Mouse (Mus musculus) cerebellum, adult 9-10 months (tissue): ENCODE measurements around the gene D630036H23Rik.
A peak's percentile ranks its signal among the peaks of the same experiment; 100 is the strongest.
"Not testable (repeated sequence)": the region's sequence is repeated elsewhere in the genome, so short reads cannot be mapped to it uniquely, and the experiment has no call there.

Experiments used
- DNase-seq: peaks from one replicate; pipeline ENCODE4 v3.0.0; 2022

The D630036H23Rik gene

DNA sequence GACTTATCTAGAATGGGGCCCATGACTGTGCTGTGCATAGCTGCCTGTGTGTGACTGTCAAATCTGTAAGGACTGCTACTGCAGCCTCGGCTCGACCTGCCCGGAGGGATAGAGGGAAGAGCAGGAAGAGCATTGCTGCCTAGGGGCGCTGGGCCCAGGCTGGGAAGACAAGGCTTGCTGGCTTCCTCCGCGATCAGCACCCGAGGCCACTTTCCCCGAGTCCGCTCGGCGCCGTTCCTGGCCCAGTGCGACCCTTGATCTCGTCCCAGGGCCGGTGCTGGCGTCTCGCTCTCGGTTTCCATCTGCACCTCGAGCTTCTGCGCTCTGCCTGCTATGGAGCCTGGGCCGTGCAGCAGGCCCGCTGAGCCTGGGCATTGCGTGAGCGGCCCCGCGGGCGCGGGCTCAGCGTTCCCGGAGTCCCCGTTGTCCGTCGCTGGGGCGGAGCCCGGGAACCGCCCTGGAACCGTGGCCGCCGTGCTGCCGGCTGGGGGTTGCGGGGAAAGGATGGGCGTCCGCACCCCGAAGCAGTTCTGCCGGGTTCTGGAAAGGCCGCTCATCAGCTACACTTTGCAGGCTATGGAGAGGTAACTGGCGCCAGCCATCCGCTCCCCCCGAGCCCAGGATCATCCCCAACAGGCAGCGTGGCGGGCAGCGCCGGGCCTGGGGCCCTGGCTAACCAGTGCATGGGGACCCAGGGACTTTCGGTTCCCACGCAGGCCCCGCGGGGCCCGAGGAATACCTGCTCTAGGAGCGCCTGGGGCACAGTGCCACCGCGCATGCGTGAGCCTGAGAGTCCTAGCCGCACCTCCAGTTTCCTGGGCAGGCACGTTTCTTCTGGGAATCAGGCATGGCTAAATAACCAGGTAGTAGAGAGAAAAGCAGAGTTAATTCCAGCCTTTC, at the start of gene D630036H23Rik, which contains the start of gene Ispd:
Gene D630036H23Rik, minus strand, starts transcription at position 741 of the 900 bp plus-strand sequence.
Gene Ispd, plus strand, starts transcription at position 10 of the 900 bp plus-strand sequence.
- DNase-seq: peak; percentile 92

DNA sequence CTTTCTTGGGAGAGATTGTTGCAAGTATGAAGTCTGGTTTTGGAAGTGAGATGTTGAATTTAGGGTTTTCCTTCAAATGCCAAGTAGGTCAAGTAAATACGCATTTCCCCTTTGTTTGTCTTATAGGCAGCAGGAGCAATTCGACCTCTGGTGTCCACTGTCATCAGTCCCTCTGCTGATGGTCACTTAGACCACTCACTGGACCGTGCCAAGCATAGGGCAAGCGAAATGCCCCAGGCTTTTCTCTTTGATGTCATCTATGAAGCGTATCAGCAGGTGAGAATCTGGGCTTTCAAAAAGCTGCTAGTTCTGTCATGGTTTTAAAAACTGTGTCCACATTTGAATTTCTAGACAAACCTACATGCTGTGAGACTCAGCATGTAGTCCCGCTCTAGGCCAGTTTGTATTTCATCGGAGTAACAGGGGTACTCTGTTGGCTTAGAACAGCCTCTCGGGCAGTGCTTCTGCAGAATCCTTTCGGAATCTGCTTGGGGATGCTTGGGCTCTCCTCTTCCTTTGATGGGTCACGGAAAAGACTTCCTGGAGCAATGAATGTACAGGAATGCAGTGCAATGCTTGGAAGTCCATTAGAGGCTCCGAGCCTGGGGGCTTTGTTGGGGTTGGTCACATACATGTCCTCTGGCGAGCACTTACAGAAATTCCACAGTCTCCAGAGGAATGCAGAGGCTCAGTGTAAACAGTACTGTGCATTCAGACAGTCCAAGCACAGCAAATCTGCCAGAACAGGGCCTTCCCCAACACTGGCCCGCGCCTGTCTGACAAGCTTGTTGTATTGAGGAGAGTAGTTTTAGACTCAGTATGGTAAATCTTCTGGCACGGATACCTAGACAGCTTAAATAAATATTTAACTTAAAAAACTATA, 44.4 kb upstream of the D630036H23Rik start:
- DNase-seq: no peak

GRCm38 (mm10) chr12:36425258-36425657, 43.3 kb upstream of the D630036H23Rik start:
- no peak for DNase-seq

DNA sequence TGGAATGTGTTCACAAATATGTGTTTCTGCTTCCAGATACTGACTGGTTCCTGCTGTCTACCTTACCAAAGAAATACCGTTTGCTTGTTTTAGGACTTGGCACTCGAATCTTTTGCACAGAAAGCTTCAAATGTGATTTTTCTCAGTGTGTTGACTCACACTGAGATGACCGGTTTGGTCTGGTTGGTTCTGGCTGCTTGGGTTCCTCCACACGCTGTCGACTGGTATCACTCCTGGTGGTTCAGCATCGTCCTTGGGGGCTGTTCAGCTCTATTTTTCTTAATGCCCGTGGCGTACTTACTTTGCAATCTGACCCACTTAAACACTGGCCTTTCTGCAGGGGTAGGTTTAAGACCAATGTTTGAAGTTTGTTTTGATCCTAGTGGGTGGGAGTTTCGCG, 41.7 kb upstream of the D630036H23Rik start:
- DNase-seq: no peak

GRCm38 (mm10) chr12:36395115-36395514, 13.1 kb upstream of the D630036H23Rik start:
- DNase-seq: no peak

- DNase-seq: no peak
Measured at GRCm38 (mm10) chr12:36386991-36387390, 5.0 kb upstream of the D630036H23Rik start.

DNA sequence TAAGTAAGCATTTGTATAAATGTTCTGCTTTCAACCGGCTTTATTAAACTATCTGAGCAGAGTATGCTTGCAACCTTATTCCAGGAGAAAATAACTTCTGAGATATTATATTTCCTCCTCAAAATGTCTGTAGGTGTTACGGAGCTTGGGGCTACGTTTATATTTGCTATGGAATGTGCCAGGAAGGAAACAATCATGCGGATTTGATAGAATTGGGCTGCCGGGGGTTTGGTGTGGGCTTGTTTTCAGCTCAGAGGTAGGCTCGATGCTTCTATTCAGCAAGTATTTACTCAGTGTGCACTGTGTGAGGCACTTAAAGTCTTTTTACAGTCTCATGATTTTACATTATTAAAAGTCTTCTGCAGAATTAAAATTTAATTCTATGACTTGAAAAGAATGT, 3.4 kb upstream of the D630036H23Rik start:
- no peak for DNase-seq

- peak; percentile 26 for DNase-seq
Measured at GRCm38 (mm10) chr12:36380806-36381205, 1.2 kb downstream of the D630036H23Rik start.

- no peak for DNase-seq
Measured at GRCm38 (mm10) chr12:36380254-36380653, 1.7 kb downstream of the D630036H23Rik start.

DNA sequence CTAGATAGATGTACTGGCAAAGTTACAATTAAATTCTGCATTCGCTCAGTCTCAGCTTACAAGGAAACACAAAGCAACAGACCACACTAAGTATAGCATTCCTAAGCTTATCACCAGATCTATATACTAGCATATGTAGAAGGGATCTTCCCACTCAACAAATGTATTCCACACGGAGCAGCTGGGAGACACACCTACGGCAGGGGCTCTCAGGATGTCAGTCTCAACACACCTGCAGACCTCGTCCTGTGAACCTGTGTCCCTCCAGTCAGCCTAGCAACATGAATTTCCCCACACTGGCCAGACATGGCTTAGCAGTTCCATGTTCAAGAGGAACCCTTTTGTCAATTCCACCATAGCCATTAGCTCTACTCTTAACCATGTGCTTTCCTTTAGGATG, 5.6 kb downstream of the D630036H23Rik start:
- not testable (repeated sequence) for DNase-seq

- DNase-seq: no peak
Measured at GRCm38 (mm10) chr12:36373237-36373998, 8.6 kb downstream of the D630036H23Rik start.

DNA sequence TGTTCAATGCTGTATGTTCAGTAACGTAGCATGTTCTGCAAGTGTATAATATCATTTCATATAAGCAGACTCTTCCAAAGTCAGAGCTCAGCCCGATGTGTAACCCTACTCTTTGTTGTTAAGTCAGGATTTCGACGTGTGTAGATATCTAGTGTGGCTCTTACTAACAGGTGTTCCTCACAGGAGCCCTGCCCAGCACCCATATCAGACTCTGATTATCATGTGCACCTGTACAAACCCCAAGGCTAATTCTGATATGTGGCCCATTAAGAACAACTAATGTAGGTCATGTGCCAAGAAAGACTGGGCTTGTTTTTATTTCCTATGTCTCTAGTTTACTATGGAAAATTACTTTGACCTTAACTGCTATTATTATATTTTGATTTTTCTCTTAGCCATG, 18.0 kb downstream of the D630036H23Rik start:
- no peak for DNase-seq

GRCm38 (mm10) chr12:36360693-36361092, 21.3 kb downstream of the D630036H23Rik start:
- DNase-seq: no peak

GRCm38 (mm10) chr12:36360064-36360463, 21.9 kb downstream of the D630036H23Rik start:
- DNase-seq: no peak

DNA sequence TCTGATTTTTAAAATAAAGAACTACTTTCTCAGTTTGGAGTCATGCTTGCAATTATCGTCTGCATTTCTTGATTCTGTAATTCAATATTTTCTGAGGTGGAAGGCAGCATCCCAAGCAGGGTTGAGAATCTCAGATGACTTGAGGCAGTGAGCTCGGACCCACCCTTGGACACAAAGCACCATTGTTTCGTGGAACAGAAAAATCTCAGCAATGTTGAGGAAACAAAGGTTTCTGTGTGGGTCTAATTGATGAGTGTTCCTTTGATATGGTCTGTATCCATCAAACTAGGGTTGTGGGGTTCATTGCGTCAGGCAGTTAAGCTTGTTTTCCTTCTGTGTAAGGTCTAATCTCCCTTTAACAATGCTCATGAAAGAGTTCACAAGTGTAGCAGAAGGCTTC, 37.9 kb downstream of the D630036H23Rik start:
- no peak for DNase-seq

GRCm38 (mm10) chr12:36333837-36334281, 48.1 kb downstream of the D630036H23Rik start:
- no peak for DNase-seq

GRCm38 (mm10) chr12:36332676-36333075, 49.3 kb downstream of the D630036H23Rik start:
- no peak for DNase-seq
